Mouse (Mus musculus): ENCODE results near the gene Ckap2l. TPM values are rescaled to one million over a fixed set of nuclear protein-coding genes. Genes with fewer than 3 reads are reported as not detected.

Ckap2l gene
- total RNA-seq, 2 experiments from 2014 or later, result 49.8 to 56.6 TPM

- ATAC-seq (replicated peaks; ENCODE audit: poor library complexity, severe bottlenecking), result no peak
Measured at GRCm38 (mm10) chr2:129267738-129268137, 29.3 kb downstream of the Ckap2l start.

- no peak for ATAC-seq (replicated peaks; ENCODE audit: poor library complexity, severe bottlenecking)
Measured at GRCm38 (mm10) chr2:129265316-129265715, 31.7 kb downstream of the Ckap2l start.

- no peak for ATAC-seq (replicated peaks; ENCODE audit: poor library complexity, severe bottlenecking)
Measured at GRCm38 (mm10) chr2:129263073-129263472, 33.9 kb downstream of the Ckap2l start.

- ATAC-seq (replicated peaks; ENCODE audit: poor library complexity, severe bottlenecking), result peak; percentile 61
Measured at GRCm38 (mm10) chr2:129261151-129261794, 35.7 kb downstream of the Ckap2l start.

- no peak for ATAC-seq (replicated peaks; ENCODE audit: poor library complexity, severe bottlenecking)
Measured at GRCm38 (mm10) chr2:129260646-129261045, 36.4 kb downstream of the Ckap2l start.

- peak; percentile 66 for ATAC-seq (replicated peaks; ENCODE audit: poor library complexity, severe bottlenecking)
Measured at GRCm38 (mm10) chr2:129258475-129259211, 38.4 kb downstream of the Ckap2l start.

GRCm38 (mm10) chr2:129258056-129258455 is 39.0 kb downstream of the Ckap2l start:
- no peak for ATAC-seq (replicated peaks; ENCODE audit: poor library complexity, severe bottlenecking)

- ATAC-seq (replicated peaks; ENCODE audit: poor library complexity, severe bottlenecking), result no peak
Measured at GRCm38 (mm10) chr2:129256006-129256405, 41.0 kb downstream of the Ckap2l start.

- no peak for ATAC-seq (replicated peaks; ENCODE audit: poor library complexity, severe bottlenecking)
Measured at GRCm38 (mm10) chr2:129254076-129254475, 42.9 kb downstream of the Ckap2l start.

- no peak for ATAC-seq (replicated peaks; ENCODE audit: poor library complexity, severe bottlenecking)
Measured at GRCm38 (mm10) chr2:129253631-129253970, 43.4 kb downstream of the Ckap2l start.

GRCm38 (mm10) chr2:129252836-129253630 is 44.0 kb downstream of the Ckap2l start:
- ATAC-seq (replicated peaks; ENCODE audit: poor library complexity, severe bottlenecking), result no peak

- ATAC-seq (replicated peaks; ENCODE audit: poor library complexity, severe bottlenecking), result no peak
Measured at GRCm38 (mm10) chr2:129249321-129249720, 47.7 kb downstream of the Ckap2l start.

- ATAC-seq (replicated peaks; ENCODE audit: poor library complexity, severe bottlenecking), result no peak
Measured at GRCm38 (mm10) chr2:129247707-129248121, 49.3 kb downstream of the Ckap2l start.

GRCm38 (mm10) chr2:129246924-129247323 is 50.1 kb downstream of the Ckap2l start:
- ATAC-seq (replicated peaks; ENCODE audit: poor library complexity, severe bottlenecking), result no peak

- no peak for ATAC-seq (replicated peaks; ENCODE audit: poor library complexity, severe bottlenecking)
Measured at GRCm38 (mm10) chr2:129246436-129246835, 50.6 kb downstream of the Ckap2l start.

- no peak for ATAC-seq (replicated peaks; ENCODE audit: poor library complexity, severe bottlenecking)
Measured at GRCm38 (mm10) chr2:129245618-129246017, 51.4 kb downstream of the Ckap2l start.

GRCm38 (mm10) chr2:129244446-129245120 is 52.4 kb downstream of the Ckap2l start:
- ATAC-seq (replicated peaks; ENCODE audit: poor library complexity, severe bottlenecking), result no peak

- no peak for ATAC-seq (replicated peaks; ENCODE audit: poor library complexity, severe bottlenecking)
Measured at GRCm38 (mm10) chr2:129243786-129244185, 53.2 kb downstream of the Ckap2l start.

GRCm38 (mm10) chr2:129243005-129243404 is 54.0 kb downstream of the Ckap2l start:
- ATAC-seq (replicated peaks; ENCODE audit: poor library complexity, severe bottlenecking), result peak; percentile 42
